Mouse (Mus musculus) cerebellum, postnatal 36 days (tissue): ENCODE measurements around the gene Tmem59l.
"Not testable (repeated sequence)": the region's sequence is repeated elsewhere in the genome, so short reads cannot be mapped to it uniquely, and the experiment has no call there.

Source experiments
- DNase-seq, 2 experiments: peaks; one replicate each; pipeline ENCODE4 v3.0.0; 2021 to 2022; ENCODE audit warnings: mixed read lengths in 2 of 2

Tmem59l gene

GRCm38 (mm10) chr8:70486941-70487520 is at the start of gene Tmem59l:
TSS of gene Tmem59l (minus strand) at chr8:70487358.
- peak; percentile 77 to 81 for DNase-seq

- no peak for DNase-seq
Measured at GRCm38 (mm10) chr8:70535701-70536100, 48.5 kb upstream of the Tmem59l start.

DNA sequence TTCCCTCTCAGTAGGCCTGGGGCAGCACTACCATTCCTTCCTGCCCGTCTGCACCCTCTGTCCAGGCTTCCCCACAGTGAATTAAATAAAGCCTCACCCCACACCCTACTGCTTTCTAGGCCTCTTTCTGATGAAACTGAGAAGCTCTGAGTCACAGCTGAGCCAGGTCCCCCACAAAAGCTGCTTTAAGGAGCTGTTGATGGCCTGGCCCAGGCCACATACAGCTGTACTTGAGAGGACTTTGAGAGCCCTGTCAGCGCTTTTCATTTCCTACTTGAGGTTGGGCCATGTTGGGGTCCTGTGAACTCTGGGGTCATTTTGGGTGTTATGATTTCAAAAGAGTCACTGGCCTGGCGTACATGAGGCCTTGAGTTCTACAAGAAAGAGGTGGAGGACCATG is 48.1 kb upstream of the Tmem59l start:
- DNase-seq: no peak

DNA sequence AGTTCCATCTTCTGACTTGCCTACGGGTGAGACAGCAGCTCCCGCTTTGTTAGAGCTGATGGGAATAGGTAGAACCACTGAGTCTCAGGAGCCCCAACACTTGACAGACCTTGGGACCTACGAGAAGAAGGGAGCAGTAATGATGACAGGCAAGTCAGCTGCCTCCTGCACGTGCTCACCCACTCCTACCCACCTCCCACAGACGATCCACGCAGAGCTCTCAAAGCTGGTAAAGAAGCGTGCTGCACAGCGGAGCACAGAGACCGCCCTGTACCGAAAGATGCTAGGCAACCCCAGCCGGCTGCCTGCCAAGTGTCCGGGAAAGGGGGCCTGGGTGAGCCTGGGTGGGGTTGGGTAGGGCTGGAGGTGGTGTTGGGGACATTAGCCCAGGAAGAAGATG is 47.1 kb upstream of the Tmem59l start:
- no peak for DNase-seq

DNA sequence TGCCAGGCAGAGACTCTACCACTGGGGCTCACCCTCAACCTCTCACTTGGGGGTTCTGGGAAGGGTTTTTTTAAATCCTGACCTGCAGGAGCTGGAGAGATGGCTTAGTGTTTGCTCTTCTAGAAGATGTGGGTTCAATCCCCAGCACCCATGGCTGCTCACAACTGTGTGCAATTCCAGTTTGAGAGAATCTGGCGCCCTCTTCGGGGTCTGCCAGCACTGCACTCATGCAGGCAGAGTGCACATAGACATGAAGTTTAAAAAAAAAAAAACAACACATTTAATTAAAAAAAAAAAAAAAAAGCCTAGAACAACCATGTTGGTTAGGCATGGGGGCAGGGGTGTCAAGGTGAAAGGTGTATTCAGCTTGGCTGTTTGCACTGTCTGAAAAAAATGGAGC is 43.2 kb upstream of the Tmem59l start:
- DNase-seq: no peak

DNA sequence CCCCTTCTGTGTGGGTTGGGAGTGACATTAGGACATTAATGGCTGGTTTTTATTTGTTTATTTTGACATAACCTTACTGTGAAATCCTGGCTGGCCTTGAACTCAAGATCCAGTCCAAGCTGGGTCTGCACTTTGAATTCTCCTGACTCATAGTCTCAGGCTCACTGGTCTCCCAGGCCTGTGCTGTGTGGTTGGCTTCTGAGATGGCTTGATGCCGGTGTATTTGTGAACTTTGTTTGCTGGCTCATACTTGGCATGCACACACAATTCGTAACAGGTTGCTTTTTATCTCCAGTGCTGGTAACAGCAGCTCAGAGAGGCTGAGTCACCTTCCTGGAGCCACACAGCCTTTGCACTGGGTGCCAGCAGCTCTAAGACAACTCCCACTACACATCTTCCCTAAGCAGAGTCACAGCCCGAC is 42.6 kb upstream of the Tmem59l start:
- DNase-seq: no peak

DNA sequence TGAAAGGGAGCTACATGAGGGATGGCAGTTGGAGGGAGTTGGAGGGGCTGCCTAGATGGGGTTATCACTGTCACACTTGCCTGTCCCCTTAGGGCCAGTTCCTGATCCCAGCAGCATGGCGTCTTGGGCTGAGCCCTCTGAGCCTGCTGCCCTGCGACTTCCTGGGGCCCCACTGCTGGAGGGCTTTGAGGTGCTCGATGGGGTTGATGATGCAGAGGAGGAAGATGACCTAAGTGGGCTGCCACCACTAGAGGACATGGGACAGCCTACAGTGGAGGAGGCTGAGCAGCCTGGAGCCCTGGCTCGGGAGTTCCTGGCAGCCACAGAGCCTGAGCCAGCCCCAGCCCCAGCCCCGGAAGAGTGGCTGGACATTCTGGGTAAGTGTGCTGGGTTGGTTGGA is 42.1 kb upstream of the Tmem59l start:
- no peak for DNase-seq

GRCm38 (mm10) chr8:70528182-70528797 is 41.1 kb upstream of the Tmem59l start:
- no peak for DNase-seq

DNA sequence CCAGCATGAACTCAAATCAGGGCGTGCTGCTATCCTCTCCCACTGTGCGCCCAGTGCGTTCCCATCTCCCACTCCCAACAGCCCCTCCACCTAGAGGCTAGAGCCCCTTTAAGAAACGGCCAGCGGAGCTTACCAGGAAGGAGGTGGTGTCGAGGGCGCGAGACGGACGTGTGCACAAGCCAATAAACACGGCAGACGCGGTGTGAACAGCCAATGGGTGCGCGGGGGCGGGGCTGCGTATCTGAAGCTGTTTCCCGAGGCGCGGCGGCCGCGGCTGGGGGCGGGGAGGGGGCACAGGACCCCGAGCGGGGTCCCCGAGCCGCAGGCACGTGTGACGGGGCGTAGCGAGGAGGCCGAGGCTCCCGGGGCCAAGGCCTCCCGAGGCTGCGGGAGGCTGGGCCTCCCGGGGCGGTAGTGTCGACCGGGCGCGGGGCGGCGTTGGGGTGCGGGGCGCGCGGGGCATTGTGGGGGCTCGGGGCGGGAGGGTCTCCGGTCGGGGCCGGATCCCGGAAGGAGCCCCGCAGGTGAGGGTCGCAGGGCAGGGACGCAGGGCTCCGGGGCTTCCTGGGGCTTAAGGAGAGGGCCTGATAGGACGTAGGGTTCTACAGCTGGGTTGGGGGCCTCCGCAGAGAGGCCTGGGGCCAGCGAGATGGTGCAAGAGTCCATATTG is 40.5 kb upstream of the Tmem59l start, which contains the start of the genes Fkbp8 and Kxd1:
TSS of gene Fkbp8 (plus strand) at position 213 of the 670 bp plus-strand sequence.
TSS of gene Kxd1 (minus strand) at position 445 of the 670 bp plus-strand sequence.
- DNase-seq: peak; percentile 99 to 100

GRCm38 (mm10) chr8:70527111-70527511 is 40.0 kb upstream of the Tmem59l start:
- no peak for DNase-seq

- peak; percentile 95 for DNase-seq
Measured at GRCm38 (mm10) chr8:70522592-70523403, 35.6 kb upstream of the Tmem59l start.

GRCm38 (mm10) chr8:70519606-70520005 is 32.4 kb upstream of the Tmem59l start:
- no peak for DNase-seq

DNA sequence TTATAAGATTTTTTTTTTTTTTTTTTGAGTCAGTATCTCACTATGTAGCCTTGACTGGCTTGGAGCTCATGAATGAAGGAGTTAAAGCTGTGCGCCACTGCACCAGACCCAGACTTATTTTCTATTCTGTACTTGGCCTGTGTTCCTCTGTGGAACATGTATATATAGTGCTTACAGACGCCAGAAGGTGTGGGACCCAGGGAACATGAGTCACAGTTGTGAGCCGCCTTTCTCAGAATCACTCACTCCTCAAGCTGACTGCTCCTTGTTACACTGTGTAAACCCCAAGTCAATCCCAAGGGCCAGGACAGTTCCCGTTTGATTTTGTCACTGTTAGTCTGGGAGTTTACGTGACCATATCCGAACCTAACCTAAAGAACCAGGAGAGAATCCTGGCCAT is 31.9 kb upstream of the Tmem59l start:
- no peak for DNase-seq

DNA sequence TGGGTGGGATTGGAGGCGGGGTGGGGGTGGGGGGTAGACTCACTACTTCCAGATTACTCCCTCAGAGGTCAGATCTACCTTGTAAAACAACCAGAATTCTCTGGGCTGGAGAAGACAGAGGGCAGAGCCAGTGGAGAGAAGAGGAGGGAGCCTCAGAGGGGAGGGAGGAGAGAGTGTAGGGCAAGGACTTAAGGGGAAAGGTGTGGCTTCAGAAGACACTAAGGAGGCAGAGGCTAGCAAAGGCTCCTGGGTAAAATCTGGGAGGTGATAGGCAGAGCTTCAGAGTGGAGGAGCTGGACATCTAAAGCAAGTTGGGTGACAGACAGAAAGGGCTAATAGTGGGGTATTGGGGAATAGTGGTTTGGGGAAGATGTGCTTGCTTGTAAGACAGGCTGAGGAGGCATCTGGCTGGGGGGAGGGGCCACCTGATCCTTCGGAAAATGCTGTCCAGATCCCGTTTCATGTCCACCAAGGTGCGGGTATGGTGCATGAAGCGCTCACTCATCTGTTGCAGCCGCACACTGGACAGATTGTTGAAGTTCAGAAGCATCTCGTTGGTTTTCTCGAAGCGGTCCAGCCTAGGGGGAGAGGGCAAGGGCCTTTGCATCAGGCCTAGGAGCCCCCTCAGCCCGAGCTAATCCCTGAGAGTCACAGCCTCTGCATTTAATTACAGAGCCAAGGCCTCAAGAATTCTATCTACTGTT is 30.9 kb upstream of the Tmem59l start:
- no peak for DNase-seq

DNA sequence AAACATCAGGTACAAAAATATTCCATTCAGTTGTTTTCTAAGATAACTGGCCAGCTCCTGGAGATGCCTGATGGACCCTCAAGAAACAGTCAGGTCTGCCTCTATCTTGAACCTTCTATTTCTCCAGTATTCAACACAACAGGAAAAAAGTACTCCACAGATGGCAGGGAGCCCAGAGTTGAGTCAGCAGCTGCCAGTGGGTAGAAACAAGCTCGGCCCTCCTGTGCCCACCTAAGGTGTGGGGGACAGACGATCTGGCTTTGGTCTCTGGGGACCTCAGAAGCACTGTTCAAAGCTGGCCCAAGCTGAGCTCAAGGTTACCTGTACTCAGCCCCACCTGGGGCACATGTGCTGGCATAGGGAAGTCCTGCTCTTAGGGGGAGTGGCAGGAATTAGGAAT is 26.3 kb upstream of the Tmem59l start:
- DNase-seq: no peak

GRCm38 (mm10) chr8:70512253-70512903 is 25.2 kb upstream of the Tmem59l start:
- no peak for DNase-seq

- DNase-seq: no peak
Measured at GRCm38 (mm10) chr8:70511770-70512169, 24.6 kb upstream of the Tmem59l start.

DNA sequence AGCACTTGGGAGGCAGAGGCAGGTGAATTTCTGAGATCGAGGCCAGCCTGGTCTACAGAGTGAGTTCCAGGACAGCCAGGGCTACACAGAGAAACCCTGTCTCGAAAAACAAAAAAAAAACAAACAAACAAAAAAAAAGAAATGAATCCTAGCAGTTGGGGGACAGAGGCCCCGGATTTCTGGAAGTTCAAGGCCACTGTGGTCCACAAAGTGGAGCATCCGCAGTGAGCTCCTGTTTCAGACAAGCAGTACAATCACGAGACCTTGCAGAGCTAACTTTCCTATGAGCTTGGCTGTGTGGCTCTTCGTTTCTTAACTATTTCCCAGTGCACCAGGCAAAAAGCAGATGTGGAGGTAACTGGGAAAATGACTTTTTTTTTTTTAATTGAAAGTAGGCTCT is 24.0 kb upstream of the Tmem59l start:
- not testable (repeated sequence) for DNase-seq

GRCm38 (mm10) chr8:70510228-70510915 is 23.2 kb upstream of the Tmem59l start, which contains the start of gene Uba52:
TSS of gene Uba52 (minus strand) at chr8:70510801.
- peak; percentile 97 to 98 for DNase-seq

- DNase-seq: no peak
Measured at GRCm38 (mm10) chr8:70509281-70509952, 22.3 kb upstream of the Tmem59l start.

DNA sequence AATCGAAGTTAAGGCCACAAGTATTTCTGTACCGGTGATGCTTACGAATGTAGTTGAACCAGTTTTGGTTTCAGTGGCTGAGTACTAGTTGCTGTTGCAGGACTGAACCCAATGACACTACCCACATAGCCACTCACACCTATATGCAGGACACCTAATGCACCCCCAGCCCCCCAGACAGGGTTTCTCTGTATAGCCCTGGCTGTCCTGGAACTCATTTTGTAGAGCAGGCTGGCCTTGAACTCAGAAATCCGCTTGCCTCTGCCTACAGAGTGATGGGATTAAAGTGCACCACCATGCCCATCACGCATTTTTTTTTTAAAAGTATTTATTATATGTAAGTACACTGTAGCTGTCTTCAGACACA is 19.9 kb upstream of the Tmem59l start:
- DNase-seq: no peak
